Comparison of ENCODE assay signal across 7 mouse cellular contexts in the genomic region with DNA sequence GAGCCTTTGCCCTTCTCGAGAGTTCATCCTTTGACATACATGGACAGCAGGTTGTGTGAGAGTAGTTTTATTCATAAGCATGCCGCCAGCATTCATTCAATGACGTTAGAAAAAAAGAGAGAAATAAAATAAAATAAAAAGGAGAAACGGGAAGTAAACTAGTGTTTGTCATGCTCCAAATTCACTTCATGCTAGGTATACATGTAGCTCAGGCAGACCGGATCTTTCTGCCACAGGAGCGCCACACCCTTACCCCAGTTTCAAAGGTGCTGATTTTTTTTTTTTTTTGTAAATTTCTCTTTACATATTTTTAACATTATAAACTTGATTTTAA. TPM values are rescaled to one million over a fixed set of nuclear protein-coding genes. Genes with fewer than 3 reads are reported as not detected.
DNase-seq lines count a peak whose midpoint lies in the region; ATAC-seq and TF ChIP-seq lines count a peak whose summit lies in the region.

No protein-coding gene starts in this region.

- peak overlapping the region; percentile 96 for H3K27ac ChIP-seq in spleen, adult 2 months (ENCODE audit: insufficient read depth, low read length)
- H3K27ac ChIP-seq in forebrain, embryonic 10.5 days = peak overlapping the region; percentile 90
- peak overlapping the region; percentile 93 for H3K27ac ChIP-seq in liver, embryonic 11.5 days (ENCODE audit: low read depth, low read length)
- peak overlapping the region; percentile 92 for H3K27ac ChIP-seq in stomach, embryonic 16.5 days (ENCODE audit: low read length)

- peak in 1 of 2 experiments; percentile 12 for DNase-seq in spleen, adult 2 months (ENCODE audit: low read depth in 1 of 2, low spot score in 2 of 2)
- DNase-seq in spleen, postnatal 4 days (ENCODE audit: low spot score in 2 of 2) = no peak
- no peak for DNase-seq in forebrain, embryonic 10.5 days (ENCODE audit: extremely low spot score, low spot score)
- no peak for DNase-seq in liver, embryonic 11.5 days (ENCODE audit: low spot score)
- no peak for DNase-seq in yolk sac, embryonic 10.5 days (ENCODE audit: low spot score)
- no peak for DNase-seq in cerebellum, postnatal 4 days (ENCODE audit: low spot score in 2 of 2)

- H3K27me3 ChIP-seq in spleen, adult 2 months (ENCODE audit: control insufficient read depth, insufficient read depth, low read length) = no peaks in the 10 kb centered on the region
- no peaks in the 10 kb centered on the region for H3K27me3 ChIP-seq in forebrain, embryonic 10.5 days (ENCODE audit: poor library complexity, severe bottlenecking)
- no peaks in the 10 kb centered on the region for H3K27me3 ChIP-seq in liver, embryonic 11.5 days (replicated peaks; ENCODE audit: control insufficient read depth, insufficient read depth, low read length)
- no peaks in the 10 kb centered on the region for H3K27me3 ChIP-seq in stomach, embryonic 16.5 days (ENCODE audit: control insufficient read depth, insufficient read depth, low read length)

- no peak for ATAC-seq in liver, embryonic 11.5 days (replicated peaks; ENCODE audit: low FRiP score)
- no peak for ATAC-seq in stomach, embryonic 16.5 days (ENCODE audit: insufficient read depth, low FRiP score)

- H3K4me2 ChIP-seq in liver, embryonic 11.5 days = peak overlapping the region; percentile 73
- peak overlapping the region; percentile 79 for H3K4me2 ChIP-seq in stomach, embryonic 16.5 days (ENCODE audit: low read depth, low read length)

- peaks cover 2% of the 10 kb centered on the region; the same call in 1 of the 2 replicates for H3K36me3 ChIP-seq in spleen, adult 2 months (ENCODE audit: control insufficient read depth, insufficient read depth, low read length)
- no peaks in the 10 kb centered on the region for H3K36me3 ChIP-seq in forebrain, embryonic 10.5 days (replicated peaks)
- H3K36me3 ChIP-seq in liver, embryonic 11.5 days (ENCODE audit: control insufficient read depth, insufficient read depth, low read length) = no peaks in the 10 kb centered on the region
- no peaks in the 10 kb centered on the region for H3K36me3 ChIP-seq in stomach, embryonic 16.5 days (ENCODE audit: control insufficient read depth, insufficient read depth, low read length)

- H3K4me1 ChIP-seq in spleen, adult 2 months (ENCODE audit: control insufficient read depth, insufficient read depth, insufficient read length) = peaks cover 5% of the 10 kb centered on the region; the same call in 1 of the 2 replicates
- H3K4me1 ChIP-seq in forebrain, embryonic 10.5 days = peaks cover 22% of the 10 kb centered on the region
- peaks cover 7% of the 10 kb centered on the region for H3K4me1 ChIP-seq in liver, embryonic 11.5 days (replicated peaks; ENCODE audit: control insufficient read depth, insufficient read depth, low read length)
- H3K4me1 ChIP-seq in stomach, embryonic 16.5 days (ENCODE audit: control insufficient read depth, insufficient read depth, low read length) = no peaks in the 10 kb centered on the region; the same call in 1 of the 2 replicates

- TF ChIP-seq CTCF in spleen, adult 2 months (IDR thresholded peaks at IDR 0.05; ENCODE audit: extremely low read depth, insufficient read depth, insufficient read length, insufficient replicate concordance) = no peak

- under 1% methylated on average over 6 of the region's 6 CpGs for WGBS in spleen, adult 2 months
- 19% methylated on average over 6 of the region's 6 CpGs for WGBS in forebrain, embryonic 10.5 days
- WGBS in liver, embryonic 11.5 days = 10% methylated on average over 6 of the region's 6 CpGs
- 6% methylated on average over 6 of the region's 6 CpGs for WGBS in stomach, embryonic 16.5 days

- H3K4me3 ChIP-seq in spleen, adult 2 months (ENCODE audit: extremely low read depth, insufficient read depth, insufficient read length) = peak overlapping the region; percentile 97
- peak overlapping the region; percentile 90 for H3K4me3 ChIP-seq in forebrain, embryonic 10.5 days
- peak overlapping the region; percentile 89 for H3K4me3 ChIP-seq in liver, embryonic 11.5 days (ENCODE audit: low read depth, low read length)
- peak overlapping the region; percentile 95 for H3K4me3 ChIP-seq in stomach, embryonic 16.5 days (replicated peaks; ENCODE audit: low read length)

- H3K9me3 ChIP-seq in forebrain, embryonic 10.5 days = no peaks in the 10 kb centered on the region
- H3K9me3 ChIP-seq in liver, embryonic 11.5 days (ENCODE audit: control insufficient read depth, low read length) = no peaks in the 10 kb centered on the region
- no peaks in the 10 kb centered on the region for H3K9me3 ChIP-seq in stomach, embryonic 16.5 days (replicated peaks; ENCODE audit: control insufficient read depth, low read length)

- no peak for TF ChIP-seq POLR2A in spleen, adult 2 months (IDR thresholded peaks at IDR 0.05; ENCODE audit: low read depth, low read length)

- peak overlapping the region; percentile 92 for H3K9ac ChIP-seq in liver, embryonic 11.5 days (ENCODE audit: low read depth, low read length)
- H3K9ac ChIP-seq in stomach, embryonic 16.5 days (ENCODE audit: low read length) = peak overlapping the region; percentile 94

RNA-seq across cellular contexts. Expression of a gene that starts 0.7 kb away (rescaled TPM):
- polyA plus RNA-seq in spleen, adult 2 months (2012; rRNA removed) = 4.6 and 5.2 TPM in 2 replicates
- 44.5 and 46.0 TPM in 2 replicates for polyA plus RNA-seq in forebrain, embryonic 10.5 days (2016; fragmentation: Nextera tagmentation; extraction: Ambion mirVana)
- polyA plus RNA-seq in liver, embryonic 11.5 days (2014; fragmentation: Nextera tagmentation; extraction: Ambion mirVana) = 47.4 and 54.5 TPM in 2 replicates
- 43.5 TPM in 2 replicates for polyA plus RNA-seq in stomach, embryonic 16.5 days (2015; fragmentation: Nextera tagmentation; extraction: Ambion mirVana)

RNA-seq across cellular contexts. Expression of a gene that starts 0.8 kb away (rescaled TPM):
- 13.4 and 14.1 TPM in 2 replicates for polyA plus RNA-seq in spleen, adult 2 months (2012; rRNA removed)
- polyA plus RNA-seq in forebrain, embryonic 10.5 days (2016; fragmentation: Nextera tagmentation; extraction: Ambion mirVana) = 11.8 and 13.7 TPM in 2 replicates
- polyA plus RNA-seq in liver, embryonic 11.5 days (2014; fragmentation: Nextera tagmentation; extraction: Ambion mirVana) = 13.0 and 13.4 TPM in 2 replicates
- polyA plus RNA-seq in stomach, embryonic 16.5 days (2015; fragmentation: Nextera tagmentation; extraction: Ambion mirVana) = 8.0 and 10.0 TPM in 2 replicates

RNA-seq across cellular contexts. Expression of a gene that starts 46.3 kb away (rescaled TPM):
- 0.85 and 1.1 TPM in 2 replicates for polyA plus RNA-seq in spleen, adult 2 months (2012; rRNA removed)
- polyA plus RNA-seq in forebrain, embryonic 10.5 days (2016; fragmentation: Nextera tagmentation; extraction: Ambion mirVana) = 0.51 and 0.79 TPM in 2 replicates
- polyA plus RNA-seq in liver, embryonic 11.5 days (2014; fragmentation: Nextera tagmentation; extraction: Ambion mirVana) = 0.75 and 1.1 TPM in 2 replicates
- polyA plus RNA-seq in stomach, embryonic 16.5 days (2015; fragmentation: Nextera tagmentation; extraction: Ambion mirVana) = 0.49 and 0.59 TPM in 2 replicates
